Mouse (Mus musculus): ENCODE data around the gene Supt20. TPM values are rescaled to one million over a fixed set of nuclear protein-coding genes. Genes with fewer than 3 reads are reported as not detected.

Supt20 gene
- 148 TPM for total RNA-seq (2023)

DNA sequence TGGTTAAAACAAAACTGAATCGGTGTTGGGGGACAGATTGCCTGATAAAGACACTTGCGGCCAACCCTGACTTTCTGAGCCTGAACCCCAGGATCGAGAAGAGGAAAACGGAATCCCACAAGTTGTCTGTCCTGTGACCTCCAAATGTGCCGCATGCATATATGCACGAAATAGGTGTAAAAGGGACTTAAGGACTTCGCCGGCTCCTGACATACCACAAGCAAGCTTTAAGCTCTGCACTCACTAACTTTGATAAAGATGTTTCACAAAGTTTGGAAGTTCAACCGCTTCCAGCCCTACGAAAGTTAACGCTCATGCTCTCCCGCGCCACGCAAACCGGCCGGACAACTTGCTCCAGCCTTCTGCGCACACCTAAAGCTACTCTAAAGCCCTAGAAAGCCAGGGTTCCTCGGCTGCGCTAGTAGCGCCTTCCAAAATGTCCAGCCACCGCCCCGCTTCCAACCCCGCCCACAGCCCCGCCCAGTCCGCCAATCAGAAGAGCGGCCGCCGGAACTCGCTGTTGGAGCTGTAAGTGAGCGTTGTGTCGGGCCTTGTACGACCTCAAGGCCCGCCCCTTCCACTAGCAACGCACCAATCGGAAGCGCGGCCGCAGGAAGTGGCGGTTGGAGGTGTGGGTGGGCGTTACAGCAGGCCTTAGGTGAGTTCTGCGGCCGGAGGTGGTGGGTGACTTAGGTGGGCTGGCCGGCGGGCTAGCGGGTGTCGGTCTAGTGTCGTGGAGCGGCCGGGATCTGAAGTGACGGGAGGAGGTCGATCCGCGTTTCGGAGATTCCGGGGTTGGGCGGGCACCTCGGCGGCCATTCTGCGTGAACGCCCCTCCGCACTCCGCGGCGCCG, at the start of gene Supt20:
Supt20 (plus strand) TSS at position 606 of the 854 bp plus-strand sequence.

DNA sequence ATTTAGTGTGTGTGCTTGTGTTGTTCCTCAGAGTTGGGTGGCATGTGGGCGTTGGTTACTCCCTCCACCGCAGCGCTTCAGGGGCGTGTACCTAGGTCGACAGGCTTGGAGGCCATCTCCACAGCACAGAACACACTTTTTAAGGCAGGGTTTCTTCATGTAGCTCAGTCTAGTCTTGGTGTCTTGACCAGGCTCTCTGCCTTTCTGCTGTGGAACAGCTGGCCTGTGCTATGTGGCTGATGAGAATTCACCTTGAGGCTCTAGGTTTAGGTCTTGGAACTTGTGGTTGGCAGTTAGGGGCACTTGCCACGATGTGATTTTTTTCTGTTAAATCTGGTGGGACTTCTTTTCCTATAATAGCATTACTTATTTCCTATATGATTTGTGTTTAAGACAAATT, 21.6 kb downstream of the Supt20 start, which contains the start of gene Gm21958:
Gm21958 (minus strand) TSS at position 101 of the 400 bp plus-strand sequence.

DNA sequence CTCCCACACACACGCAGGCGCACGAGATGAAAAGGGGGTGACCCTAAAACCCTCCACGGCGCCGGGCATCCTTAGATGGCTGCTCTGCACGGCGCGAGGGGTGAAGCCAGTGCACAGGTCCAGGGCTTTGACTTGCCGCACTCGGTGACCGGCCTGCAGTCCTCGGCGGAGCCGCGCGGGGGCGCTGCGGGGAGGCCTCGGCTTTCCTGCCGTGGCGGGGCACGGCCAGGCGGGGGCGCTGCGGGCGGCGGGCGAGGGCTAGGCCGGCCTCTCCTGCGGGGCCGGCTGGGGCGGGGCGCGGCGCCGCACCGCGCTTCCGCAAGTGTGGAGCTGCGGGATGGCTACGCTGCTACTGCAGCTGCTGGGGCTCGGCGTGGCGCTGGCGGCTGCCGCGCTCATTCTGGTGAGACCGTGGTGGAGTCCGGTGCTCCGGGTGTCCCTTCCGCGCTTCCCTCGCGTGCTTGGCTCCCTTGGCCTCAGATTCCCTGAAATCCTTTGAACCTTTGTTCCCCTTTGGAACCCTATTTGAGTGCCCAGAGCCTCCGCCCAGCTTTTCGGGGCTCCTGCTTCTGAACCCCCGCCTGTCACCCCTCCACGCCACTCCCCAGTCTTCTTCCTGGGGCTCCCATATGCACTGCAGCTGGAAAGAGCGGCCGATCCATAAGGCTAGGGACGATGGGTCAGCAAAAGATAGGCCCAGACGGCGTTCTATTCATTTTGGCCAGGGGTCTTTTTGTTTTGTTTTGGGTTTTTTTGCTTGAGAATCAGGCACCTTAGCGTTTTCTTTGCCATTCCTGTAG, 42.8 kb downstream of the Supt20 start, which contains the start of the genes Exosc8 and Alg5:
Exosc8 (minus strand) TSS at position 147 of the 800 bp plus-strand sequence.
Alg5 (plus strand) TSS at position 293 of the 800 bp plus-strand sequence.

DNA sequence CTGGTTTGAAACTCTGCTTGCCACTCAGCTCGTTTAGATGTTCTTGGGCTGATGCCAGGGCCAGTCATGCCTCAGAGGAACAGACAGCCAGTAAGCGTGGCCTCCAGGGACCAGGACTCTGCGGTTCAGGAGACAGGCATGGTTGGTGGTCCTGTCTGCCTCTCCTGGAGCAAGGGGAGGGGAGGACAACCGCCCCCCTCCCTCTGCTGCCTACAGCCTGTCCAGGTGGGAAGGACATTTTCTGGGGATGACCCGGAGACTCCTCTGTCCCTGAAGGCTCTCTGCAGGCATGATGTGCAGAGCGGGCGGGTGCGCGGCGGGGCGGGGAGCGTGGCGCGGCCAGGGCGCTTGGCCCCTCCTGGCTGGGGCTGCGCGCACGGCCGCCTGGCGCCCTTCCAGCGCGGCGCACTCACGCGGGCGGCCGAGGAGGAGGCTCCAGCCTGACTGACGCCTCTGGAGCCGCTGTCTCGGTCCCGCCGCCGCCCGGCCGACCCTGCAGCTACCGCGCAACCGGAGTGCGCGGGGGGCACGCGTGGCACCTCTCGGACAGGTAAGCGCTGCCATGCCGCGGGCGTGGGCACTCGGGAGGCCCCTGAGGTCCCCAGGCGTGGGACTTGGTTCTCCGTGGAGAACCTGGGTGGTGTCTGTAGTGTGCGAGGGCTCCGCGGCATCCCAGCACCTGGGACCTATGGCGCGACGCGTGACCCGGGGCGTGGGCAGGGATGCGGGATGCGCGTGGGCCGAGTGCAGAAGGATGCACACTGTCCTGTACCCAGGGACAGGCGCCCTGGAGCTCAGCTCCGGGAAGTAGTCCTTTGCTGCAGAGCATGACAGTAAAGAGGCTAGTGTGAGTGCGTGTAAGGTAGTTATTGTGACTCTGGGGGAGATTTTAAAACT, 62.8 kb downstream of the Supt20 start, which contains the start of gene Smad9:
Smad9 (plus strand) TSS at position 438 of the 897 bp plus-strand sequence.

Other genes with a start within 250 kb of the Supt20 start
- not detected for gene Gm21958, start 21.5 kb downstream of the Supt20 start, total RNA-seq (2023)
- gene Exosc8, start 42.6 kb downstream of the Supt20 start, total RNA-seq (2023), result 99.6 TPM
- 25.6 TPM for gene Alg5, start 42.7 kb downstream of the Supt20 start, total RNA-seq (2023)
- 0.15 TPM for gene Smad9, start 62.8 kb downstream of the Supt20 start, total RNA-seq (2023)
- gene Rfxap, start 115.0 kb downstream of the Supt20 start, total RNA-seq (2023), result 36.8 TPM
- not detected for gene Sertm1, start 223.1 kb downstream of the Supt20 start, total RNA-seq (2023)

Data from CD4-positive naive resting alpha-beta T cell, adult 76 days (primary cell).